Mouse (Mus musculus) heart, adult 11 months (tissue): Measurements from ENCODE around the gene Olfr1118.
A peak's percentile ranks its signal among the peaks of the same experiment; 100 is the strongest.

Experiments
- DNase-seq: peaks from one replicate; pipeline ENCODE4 v3.0.0; 2022

Gene Olfr1118

GRCm38 (mm10) chr2:87307281-87307680 lies at the start of gene Olfr1118:
Gene Olfr1118, plus strand, starts transcription at chr2:87307581.
- no peak for DNase-seq

GRCm38 (mm10) chr2:87267234-87267633 lies 40.1 kb upstream of the Olfr1118 start, which contains the start of gene Olfr1116:
Gene Olfr1116, plus strand, starts transcription at chr2:87267534.
- DNase-seq = no peak

GRCm38 (mm10) chr2:87293977-87294376 lies 13.4 kb upstream of the Olfr1118 start:
- DNase-seq = peak; percentile 92

GRCm38 (mm10) chr2:87354515-87354914 lies 47.1 kb downstream of the Olfr1118 start, which contains the start of gene Olfr1120:
Gene Olfr1120, plus strand, starts transcription at chr2:87354815.
- no peak for DNase-seq

- DNase-seq = peak; percentile 92
Observed at GRCm38 (mm10) chr2:87360121-87360520, 52.7 kb downstream of the Olfr1118 start.
